Mouse (Mus musculus) T-helper 1 cell (primary cell): Measurements from ENCODE around the gene Kcnc1.

Experiments used
- in situ Hi-C: fragments of 300-600 bp; cut with MboI, MseI; formaldehyde crosslinking; loops from one replicate; pipeline ENCODE4 v1.15.1; 2025; ENCODE audit warnings: high pct_unique_total_duplicates

Kcnc1 gene

DNA sequence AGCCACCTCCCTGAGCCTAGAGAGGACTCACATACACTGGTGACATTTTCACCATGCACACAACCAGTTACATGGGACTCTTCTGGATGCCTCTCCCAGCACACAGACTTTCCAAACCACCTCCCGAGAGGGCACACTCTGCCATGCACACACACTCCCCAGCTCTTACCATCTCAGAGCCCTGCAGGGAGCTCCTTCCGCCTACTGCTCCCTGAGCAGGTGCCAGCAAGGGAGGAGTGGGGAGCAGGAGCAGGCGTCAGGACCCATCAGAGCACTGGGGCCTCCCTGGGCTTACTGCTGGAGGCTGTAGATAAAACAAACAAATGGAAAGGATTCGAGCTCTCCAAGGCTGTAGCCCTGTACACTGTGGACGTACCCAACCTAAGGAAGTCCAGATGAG lies 25.2 kb downstream of the Kcnc1 start:
- in situ Hi-C loops = loop anchor here (10.0 kb wide), 1 partner anchor 457 kb away; no protein-coding TSS in a partner anchor

DNA sequence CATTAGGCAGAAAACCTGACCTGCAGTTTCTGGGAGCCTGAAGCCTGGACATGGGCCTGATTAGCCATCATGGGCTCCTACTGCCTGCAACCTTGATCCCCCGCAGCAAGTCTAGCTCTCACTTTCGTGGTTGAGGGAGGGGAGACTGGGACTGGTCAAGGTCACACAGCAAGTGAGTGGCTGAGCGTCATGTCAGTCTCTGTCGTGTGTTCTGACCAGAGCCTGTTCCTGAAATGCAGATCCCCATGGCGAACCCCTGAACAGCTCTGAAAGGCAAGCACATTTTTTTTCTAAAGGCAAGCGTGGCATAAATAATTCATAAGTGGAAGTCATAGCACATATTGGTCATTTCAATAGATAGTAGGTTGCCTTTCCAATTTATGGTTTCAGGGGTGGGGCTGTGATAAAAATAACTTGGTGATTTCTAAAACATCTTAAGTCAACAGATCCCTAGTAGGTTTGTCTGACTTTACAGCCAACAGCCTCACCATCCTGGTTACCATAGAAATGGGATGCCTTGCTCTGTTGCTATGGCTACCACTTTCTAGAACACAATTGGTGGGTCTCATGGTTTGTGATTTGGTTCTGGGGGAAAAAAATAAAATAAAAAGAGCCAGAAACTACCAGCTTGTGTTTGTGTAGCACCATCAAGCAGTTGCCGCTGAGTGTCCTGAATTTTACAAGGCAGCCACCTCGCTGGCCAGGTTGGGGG lies 25.9 kb downstream of the Kcnc1 start:
- in situ Hi-C loops = loop anchor here (10.0 kb wide), 1 partner anchor 457 kb away; no protein-coding TSS in a partner anchor

DNA sequence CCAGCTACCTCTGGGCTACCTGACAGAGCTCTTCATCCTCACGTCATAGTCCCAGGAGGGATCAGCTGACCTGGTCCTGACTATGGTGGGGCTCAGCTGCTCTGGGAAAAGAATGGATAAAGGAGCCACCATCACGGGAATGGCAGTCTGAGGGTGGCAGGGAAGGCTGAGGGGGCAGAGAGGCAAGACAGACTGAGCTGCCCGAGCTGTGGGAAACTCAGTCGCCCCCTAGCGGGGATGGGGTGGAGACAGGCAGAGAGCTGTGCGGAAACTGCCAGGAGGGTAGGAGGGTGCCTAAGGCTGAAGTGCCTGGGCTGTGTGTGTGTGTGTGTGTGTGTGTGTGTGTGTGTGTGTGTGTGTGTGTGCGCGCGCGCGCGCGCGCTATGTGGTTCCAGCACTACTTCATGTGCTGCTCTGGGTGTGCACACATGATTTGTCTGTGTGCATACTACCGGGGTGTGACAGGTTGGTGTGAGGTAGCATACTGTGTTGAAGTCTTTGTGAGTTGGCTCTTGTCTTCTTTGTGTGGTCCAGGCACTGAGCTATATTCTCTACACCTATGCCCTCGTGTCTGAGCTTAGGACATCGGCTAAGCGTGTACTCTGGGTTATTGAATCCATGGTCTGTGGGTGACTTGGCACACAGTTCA lies 26.6 kb downstream of the Kcnc1 start:
- in situ Hi-C loops = loop anchor here (10.0 kb wide), 1 partner anchor 458 kb away; no protein-coding TSS in a partner anchor

DNA sequence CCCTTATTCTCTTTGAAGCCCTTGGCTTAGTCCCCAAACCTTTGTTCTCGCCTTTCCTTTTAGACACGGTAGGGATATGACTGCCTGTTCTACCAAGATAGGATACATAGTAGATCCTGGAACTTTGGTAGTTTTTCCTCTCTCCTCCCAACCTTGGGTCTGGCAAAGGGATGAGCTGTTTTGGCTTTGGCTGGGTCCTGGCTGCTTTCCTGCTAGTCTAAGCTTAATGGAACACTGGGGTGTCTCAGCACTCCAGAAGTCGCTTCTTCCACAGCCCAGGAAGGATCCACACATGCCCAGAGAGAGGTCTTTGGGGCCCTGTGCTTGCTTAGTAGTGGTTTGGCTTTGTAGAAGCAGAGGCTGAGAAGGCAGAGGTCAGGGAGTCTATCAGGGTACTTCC lies 27.7 kb downstream of the Kcnc1 start:
- in situ Hi-C loops = loop anchor here (10.0 kb wide), 1 partner anchor 459 kb away; no protein-coding TSS in a partner anchor

DNA sequence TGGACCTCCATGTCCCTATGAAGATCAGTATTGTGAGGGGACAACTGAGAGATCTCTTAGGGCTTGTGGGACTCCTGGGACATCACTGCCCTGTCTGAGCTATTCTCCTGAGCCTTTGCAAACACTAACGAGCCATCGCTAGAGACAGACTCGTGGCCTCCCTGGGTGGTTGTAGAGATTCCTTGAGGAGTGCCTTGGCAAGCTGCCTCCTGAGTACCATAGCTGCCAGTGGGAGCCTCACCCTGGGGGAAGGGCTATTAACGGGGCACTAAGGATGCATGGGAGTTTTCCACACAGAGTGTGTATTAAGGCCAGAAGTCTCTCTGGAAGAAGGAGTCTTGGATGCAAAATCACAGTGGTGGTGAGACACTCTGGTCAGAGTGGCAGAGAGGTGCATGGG lies 28.7 kb downstream of the Kcnc1 start:
- in situ Hi-C loops = loop anchor here (10.0 kb wide), 1 partner anchor 460 kb away; no protein-coding TSS in a partner anchor

DNA sequence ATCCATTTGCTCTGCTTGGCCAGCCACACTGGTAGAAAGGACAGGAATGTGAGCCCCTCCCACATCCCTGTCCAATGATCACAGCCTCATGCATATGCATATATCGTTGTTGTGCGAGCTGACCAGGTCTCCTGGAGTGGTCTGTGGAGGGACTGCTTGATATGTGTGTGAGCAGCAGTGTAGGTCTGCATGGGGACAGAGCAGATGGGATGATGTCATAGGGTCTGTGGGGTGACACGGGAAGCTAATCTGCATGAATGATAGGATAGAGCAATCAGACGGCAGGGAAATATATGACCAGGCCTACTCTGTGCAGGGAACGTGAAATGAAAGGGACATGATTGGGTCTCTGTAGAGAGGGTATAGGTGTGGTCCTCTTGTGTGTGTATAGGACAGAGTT lies 37.6 kb downstream of the Kcnc1 start:
- in situ Hi-C loops = no loop called here

DNA sequence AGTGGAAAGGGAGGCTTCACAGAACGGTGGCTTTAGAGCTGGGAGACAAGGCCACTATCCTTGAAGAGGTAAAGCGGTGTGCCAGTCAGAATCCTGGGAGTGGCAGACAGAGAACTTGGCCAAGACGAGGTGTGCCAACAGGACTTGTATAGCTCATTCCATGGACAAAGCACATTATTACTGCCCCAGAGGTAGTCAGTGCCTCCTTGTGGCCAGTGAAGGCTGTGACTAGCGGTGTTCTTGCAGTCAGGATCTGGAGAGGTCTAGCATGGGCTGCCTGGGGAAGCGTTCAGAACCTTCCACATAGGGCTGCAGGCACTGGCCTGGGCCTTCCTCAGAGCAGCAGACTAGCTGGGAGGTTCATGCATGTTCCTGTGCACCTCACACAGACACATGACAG lies 39.5 kb downstream of the Kcnc1 start:
- in situ Hi-C loops = no loop called here

DNA sequence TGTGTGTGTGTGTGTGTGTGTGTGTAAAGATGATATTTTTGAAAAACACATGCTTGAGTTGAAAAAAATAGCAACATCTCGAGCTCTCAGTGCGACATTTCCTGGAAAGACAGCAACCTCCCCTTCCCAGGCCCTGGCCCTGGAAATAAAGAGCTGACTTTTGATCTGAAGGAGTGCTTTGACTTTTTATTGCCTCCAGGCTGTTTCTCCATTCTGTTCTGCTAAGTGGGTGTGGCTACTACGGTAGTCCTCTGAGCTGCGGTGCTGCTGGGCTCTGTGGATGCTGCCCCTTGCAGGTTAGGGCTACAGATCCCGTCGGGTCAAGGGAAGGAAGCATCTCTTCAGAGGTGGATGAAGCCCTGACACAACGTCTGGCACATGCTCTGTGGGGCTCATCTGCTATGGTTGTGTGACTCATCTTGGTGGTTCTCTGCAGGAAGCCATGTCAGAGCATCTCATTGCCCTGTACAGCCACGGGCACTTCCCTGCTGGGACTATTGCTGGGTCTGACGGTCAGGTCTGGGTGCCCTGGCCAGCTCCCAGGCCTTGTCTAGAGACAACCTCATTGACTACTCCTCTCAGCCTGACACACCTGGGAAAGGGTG lies 42.3 kb downstream of the Kcnc1 start:
- in situ Hi-C loops = no loop called here

DNA sequence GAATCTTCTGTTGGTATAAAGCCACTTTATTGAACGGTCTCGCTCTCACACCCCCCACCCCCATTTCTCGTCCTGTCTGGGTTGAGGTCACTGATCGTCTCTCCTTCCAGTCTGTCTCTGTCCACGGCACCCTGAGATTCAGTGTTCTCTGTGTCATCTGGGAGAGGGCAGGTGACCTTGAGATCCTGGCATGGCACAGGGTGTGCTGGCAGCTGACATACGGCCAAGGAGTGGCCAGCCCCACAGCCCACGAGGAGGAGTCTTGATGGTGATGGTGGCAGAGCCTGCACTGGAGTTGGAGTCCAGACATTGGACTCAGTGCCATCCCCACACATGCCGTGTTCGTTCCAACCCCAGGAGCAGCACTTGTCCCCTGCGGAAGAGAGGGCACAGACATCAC lies 46.9 kb downstream of the Kcnc1 start:
- in situ Hi-C loops = no loop called here

DNA sequence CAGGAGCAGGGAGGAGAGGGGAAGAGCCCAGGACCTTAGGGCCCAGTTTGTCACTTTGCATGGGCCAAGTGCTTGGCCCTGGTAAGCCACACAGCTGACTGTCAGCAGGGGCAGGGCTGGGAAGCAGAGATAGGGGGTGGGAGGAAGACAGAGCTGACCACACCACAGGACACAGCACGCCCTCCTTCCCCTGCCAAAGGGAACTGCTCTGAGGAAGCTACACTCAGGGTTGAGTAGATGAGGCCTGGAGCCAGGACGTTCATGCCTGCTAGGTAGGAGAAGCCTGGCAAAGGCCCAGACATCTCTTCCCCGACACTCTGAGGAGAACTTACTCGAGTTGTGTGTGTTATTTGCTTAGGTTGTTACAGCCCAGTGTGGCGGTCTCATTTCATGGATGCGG lies 49.6 kb downstream of the Kcnc1 start:
- in situ Hi-C loops = no loop called here

DNA sequence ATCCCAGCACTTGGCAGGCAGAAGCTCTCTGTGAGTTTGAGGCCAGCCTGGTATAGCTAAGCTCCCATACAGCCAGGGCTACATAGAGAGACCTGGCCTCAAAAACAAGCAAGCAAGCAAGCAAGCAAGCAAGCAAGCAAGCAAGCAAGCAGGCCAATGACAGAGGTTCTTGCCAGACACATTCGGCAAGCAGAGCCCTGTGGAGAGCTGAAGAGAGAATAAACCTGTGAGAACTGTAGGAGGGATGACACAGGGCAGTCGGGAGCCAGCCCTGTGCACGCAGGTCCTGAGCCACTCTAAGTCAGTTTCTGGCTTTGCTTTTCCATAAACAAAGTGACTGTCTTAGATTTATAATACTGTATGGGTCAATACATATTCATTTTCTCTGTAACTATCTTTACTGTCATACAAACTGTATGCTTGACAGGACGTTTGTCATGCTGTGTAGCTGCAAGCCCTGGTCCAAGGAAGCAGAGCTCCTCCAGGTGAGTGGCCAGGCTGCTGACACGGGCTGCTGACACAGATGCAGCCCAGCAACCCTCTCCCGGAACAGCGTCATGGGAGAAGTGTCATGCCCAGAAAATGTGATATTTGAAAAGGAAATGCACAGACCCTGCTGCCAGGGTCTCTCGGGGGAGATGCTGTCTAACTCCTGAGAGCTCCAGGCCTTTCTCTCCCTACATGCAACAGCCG lies 51.3 kb downstream of the Kcnc1 start:
- in situ Hi-C loops = no loop called here

DNA sequence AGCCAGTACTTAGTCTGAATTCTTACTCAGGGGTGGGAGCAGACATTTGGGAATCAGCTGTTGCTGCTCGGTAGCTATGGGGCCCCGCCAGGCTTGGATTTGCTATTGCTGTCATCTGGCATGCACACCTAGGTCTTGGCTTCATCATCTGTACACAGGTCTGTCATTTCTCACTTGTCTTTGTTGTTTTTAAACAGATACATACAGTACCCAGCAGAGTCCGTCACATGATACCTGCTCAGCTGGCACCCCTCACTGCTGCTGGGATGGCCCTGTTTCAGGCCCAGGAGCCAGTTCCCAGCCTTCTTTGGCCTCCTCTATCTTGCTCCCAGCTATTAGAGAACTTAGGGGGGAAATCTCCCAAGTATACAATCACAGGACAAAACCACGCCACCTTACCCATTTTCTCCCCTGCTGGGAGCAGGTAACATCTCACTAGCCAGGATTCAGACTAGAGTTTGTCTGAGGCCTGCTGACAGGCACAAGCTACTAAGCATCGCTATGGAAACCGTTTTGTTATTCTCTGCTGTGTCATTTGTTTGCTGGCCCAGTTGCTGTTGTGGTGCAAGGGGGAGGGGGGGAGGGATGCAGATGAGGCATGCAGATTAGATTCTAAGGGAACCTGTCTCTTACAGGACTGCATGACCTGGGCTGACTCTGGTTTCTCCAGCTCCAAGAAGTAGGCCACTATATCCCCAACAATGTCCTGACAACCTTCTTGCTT lies 52.8 kb downstream of the Kcnc1 start:
- in situ Hi-C loops = no loop called here

DNA sequence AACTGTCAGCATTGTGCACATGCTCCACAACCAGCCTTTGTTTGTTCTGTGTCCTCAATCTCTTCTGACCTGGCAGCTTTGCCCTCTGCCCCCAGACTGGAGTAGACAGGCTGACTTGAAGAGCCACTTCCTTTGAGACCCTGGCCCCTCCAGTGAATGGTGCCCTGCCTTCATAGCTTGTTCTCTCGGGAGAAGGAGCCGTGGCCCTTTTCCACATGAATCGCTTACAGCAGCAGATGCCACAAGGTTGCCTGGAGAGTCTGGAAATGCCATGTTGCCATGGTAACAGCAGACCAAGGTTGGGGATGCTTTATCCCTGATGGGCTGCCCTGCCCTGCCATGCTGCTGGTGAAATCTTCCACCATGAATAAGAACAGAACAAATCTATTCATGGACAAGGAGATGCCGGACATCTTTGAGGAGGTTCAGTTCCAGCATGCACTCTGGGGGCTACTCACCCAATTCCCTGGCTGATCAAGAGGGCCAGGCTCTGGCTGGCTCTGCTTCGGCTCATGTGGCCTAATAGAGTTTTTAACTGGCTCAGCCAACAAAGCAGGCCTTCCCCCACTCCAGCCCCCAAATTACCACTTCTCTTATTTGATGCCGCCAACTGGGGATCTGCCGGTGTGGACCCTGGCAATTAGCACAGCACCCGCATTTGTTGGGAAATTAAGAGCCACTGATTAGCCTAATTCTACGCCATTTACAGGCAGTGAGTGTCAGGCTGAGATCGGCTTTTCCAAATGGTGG lies 57.8 kb downstream of the Kcnc1 start:
- in situ Hi-C loops = no loop called here

DNA sequence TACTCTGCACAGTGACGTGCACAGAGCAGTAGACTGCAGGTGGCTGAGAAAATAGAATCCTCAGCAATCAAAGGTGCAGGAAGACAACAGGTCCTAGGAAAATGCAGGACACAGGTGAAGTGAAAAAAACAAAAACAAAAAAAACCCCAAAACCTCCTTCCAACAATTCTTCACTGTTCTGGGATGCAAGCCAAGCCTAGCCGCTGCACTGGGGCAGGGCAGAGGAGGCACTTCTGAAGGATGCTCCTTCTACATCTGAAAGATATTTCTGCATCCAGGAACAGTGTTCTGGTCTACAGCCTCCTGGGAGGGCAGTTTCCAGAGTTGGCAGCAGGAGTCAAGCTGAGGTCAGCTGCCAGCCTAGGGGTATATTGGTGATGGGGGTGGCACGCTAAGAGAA lies 61.6 kb downstream of the Kcnc1 start:
- in situ Hi-C loops = no loop called here

DNA sequence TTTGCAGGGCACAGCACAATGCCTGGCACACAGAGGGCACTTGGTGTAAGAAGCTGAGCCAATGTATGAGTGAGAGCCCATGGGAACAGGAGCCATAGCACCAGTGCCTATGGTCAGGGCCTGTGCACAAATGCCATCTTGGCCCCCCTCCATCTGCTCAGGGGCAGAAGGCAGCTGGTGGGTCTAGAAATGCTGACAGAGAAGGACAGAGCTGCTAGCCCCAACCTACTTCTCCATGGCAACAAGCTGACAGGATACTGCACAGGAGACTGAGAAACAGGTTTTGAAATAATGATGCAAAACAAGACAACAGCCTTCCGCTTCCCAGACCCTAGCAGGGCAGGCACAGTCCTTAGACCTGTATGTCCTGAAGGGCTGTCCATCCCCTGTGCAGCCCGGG lies 62.9 kb downstream of the Kcnc1 start:
- in situ Hi-C loops = no loop called here

DNA sequence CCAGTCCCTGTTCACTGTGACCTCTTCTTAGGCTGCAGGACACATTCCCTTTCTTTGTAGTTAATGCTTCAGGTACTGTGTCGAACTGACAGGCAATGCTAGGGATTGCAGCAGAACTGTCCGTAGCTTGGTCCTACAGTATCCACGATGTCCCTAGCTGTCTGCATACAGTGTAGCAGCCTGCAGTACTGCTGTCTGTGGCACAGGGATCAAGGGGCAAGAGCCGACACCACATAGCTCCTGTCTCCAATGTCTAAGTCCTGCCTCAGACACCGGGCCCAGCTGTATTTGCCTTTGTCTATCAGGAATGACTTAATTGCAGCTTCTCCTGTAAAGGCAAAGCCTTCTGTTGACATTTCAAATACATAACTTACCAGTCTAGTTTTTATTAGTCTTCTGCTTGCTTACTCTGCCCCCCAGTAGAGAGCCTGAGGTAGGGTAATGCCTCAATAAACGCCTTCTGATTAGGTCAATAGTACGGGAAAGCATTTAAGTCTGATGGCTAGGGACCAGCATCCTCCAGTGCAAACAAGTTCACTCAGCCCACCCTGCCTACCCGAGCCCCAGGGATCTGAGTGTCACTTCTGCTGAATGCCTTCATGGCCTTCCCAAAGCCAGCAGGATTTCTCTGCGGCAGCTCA lies 63.4 kb downstream of the Kcnc1 start:
- in situ Hi-C loops = no loop called here

DNA sequence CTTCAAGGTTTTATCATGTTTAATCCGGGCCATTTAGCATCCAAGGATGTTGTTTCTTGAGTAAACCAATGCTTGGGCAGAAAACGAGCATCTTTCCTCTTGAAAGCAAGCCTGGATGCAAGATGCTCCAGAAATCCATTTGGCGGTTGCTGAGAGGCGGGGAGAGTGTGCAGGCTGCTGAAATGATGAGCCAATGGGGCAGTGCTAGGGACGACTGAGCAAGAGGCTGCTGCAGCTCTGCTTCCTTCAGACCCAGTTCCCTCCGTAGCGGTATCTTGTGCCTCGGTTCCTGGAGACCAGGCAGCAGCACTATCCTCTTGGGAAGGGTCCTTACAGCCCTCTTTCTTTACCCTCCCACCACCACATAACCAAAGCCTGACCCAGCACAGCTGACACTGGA lies 66.0 kb downstream of the Kcnc1 start:
- in situ Hi-C loops = no loop called here

DNA sequence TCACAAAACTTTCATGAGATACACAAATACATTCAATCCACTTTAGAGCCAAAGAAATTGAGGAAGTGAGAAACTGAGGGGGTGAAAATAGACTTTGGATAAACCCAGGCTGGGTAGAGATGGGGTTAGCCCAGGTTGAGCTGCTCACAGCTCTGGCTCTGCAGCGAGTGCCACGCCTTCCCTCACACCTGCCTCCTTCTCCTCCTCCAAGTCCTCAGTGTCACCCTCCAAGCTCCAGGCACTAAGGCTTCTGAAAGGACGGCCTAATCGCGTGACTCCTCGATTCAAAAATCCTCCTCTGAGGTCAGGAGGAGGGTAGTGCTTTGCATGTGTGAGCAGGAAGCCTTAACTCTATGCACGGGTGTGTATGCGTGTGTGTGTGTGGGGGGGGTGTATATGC lies 66.8 kb downstream of the Kcnc1 start:
- in situ Hi-C loops = no loop called here

DNA sequence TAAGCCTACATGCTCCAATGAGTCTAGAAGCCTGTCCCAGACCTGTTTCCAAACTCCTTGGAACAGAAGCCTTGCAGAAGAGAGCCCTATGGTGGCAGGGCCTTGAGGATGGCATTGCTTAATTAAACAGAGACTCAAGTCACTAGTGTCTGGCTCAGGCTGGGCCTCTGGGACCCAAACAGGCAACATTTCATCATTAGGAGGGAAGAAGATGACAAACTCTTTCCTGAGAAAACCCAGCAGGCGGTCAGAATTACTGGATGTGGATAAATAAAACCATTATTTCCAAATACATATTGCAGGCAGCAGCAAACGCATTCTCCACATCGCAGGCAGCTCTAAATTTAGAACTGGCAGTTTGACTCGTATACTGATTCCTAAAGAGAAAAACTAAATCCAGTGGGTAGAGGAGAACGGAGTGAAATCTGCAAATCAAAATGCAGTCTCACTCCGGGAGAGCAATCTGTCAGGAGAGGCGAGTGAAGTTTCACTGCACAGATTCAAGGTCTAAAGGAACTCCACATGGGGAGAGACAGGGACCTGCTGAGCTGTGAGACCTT lies 70.2 kb downstream of the Kcnc1 start:
- in situ Hi-C loops = no loop called here

DNA sequence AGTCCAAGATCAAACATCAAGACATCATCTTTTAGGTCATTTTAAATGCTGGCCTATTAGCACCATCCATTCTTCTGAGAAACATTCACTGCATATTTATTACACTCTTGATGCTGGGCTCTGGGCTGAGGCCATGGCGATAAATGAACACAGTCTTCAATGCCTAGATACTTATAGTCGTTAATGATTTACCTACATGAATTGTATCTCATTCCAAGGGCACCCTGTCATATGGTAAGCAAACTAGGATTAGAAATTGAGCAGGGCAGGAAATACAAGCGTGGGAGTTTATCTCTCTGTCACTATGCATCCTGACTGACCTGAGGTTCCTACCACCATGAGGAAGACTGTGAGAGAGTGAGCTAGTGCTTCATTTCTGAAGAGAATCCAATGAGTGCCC lies 73.2 kb downstream of the Kcnc1 start:
- in situ Hi-C loops = no loop called here
